Mouse (Mus musculus) cerebellum, adult 2 months (tissue): ENCODE measurements around the gene Acsm1.

ENCODE experiments used
- CTCF ChIP-seq: fragments of 200-500 bp; IDR thresholded peaks from 2 replicates; pipeline ENCODE4 v1.5.1; 2011; ENCODE audit warnings: low read depth, mild to moderate bottlenecking, control low read depth, low read length, moderate library complexity, borderline replicate concordance; ENCODE audit not compliant: insufficient read depth
- POLR2A ChIP-seq: fragments of 200-500 bp; IDR thresholded peaks from 2 replicates; pipeline ENCODE4 v1.6.1; 2011; ENCODE audit warnings: low read length, control low read depth, borderline replicate concordance; ENCODE audit not compliant: insufficient read depth

DNA sequence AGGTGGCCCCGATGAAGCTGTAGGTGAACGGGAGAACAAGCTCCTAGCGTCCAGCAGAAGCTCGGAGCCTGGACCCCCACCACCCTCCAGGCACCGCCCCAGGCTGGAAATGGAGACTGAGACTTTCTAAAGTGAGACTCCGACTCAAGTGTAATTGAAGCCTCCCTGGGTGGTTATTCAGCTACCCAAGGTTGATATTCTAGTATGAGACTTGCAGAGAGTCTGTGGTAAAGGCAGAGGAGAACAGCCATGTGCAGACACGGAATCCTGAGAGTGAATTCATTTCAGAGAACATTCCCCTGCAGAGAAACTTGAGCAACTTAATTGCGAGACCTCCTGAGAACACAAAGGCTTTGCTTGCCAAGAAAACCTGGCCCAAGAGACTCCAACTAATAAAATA lies 73.3 kb downstream of the Acsm1 start:
- TF ChIP-seq POLR2A (no peak), CTCF (no peak)
